Mouse (Mus musculus): ENCODE results near the gene Apbb2.

Gene Apbb2

DNA sequence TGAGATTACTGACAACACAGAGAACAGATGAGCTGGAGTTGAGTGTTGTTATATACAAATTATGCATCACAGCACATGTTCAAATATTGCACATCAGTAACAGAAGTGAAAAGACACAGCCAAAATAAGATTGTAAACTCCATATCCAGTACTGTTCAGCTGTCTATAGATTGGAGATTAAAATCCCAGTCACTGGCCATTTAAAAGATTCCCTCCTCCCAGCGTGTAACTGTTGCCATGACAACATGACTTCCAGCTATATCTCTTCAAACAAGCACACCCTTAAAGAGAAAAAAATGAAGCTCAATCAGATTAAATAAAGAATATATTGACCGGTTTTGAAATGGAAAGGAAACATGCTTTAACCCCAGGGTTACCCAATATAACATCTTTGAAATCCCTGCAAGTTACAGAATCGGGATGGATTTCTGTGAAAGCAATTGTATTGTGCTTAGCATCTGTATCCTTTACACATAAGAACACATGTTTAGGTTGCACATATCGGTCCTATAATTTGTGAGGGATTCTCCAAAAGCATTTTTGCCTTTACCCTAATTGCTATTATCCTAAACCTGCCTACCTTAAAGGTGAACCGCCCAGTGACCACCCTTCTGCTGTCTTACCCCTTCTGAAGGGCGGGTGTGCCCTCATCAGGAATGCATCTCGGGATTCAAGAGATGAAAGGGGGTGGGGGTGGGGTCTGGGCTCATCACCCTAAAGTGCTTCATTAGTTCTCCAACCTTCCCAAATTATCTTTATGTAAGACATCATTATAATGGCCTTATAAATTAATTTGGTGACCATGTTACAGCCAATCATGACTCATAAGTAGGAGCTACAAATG is 202.7 kb downstream of the Apbb2 start:
- DNase-seq (ENCODE audit: low spot score) = no peak

DNA sequence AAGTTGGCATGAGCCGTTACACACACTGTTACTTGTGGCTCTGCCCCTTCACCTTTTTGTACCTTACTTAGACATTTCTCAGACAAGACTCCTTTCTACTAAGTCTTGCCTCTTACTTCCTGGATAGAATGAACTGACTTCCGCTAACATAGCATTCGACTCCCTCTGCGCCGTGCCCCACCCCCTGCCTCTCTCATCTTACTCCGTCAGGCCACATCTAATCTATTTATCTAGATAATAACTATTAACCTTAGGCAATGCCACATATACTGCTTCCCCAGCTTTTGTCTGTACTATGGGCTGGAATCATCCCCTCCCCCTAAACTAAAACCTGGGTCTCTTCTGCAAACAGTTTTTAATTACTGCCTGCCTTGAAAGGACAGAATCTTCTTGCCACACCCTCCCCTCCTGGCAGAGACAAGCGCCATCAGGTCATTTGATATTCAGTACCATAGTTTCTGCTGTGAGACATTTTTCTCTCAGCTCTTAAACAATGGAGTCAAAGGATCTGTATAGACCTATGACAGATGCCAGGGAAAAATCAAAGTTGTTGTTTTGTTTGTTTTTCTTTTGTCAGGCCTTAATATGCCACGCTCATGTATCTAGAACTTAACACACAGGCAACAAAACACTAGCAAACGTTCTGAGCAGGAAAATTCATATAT is 203.4 kb downstream of the Apbb2 start:
- no peak for DNase-seq (ENCODE audit: low spot score)

DNA sequence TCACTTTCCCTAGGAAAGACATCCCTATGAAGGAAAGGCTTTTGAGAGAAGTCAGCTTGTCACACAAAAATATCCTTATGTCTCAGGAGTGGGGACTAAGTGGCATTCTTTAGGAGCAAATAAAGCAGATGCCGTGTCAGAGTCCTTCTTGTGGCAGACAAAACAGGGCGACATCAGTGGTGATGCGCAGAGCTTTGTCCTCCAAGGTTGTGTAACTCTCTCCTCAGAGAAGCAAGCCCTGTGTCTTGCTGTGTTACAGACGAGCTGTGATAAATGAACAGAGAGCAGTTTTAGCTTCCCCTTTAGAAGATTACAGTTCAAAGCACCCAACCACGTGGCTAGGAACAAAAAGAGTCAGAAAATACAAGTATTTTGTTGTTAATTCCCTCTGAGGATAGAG is 205.2 kb downstream of the Apbb2 start:
- no peak for DNase-seq (ENCODE audit: low spot score)

DNA sequence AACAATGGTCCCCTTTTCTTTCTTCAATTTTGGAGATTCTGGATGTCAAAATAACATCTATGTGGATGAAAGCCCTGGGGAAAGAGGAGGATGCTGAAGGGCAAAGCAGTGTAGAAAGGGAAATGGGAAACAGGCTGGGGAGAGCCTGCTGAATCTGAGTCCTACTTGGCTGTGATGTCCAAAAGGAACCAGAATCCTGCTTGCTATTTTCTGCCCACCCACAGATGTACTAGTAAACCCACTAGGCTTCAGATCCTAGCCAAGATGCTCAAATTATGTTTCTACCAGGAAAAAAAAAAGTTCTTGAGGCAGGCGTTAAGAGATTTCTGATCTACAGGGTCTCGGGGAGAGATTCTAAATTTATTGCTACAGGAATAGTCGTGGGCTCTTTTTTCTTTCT is 205.8 kb downstream of the Apbb2 start:
- no peak for DNase-seq (ENCODE audit: low spot score)

DNA sequence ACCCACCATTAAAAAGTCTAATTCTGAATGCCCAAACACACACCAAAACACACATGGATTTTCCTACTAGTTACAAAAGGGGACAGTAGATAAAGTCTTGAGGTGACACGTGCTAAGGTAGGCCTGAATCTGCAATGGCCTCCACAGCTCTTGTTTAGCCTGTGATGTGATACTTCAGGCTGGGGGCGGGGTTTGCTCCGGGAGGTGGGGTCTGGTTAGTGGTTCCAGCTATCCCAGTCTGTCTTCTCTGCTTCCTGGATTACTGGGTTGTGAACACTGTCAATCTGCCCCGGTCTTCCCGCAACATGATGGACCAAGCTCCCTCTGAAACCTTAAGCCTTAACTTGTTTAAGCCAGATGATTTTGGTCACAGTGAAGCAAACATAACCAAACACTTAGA is 210.0 kb downstream of the Apbb2 start:
- DNase-seq (ENCODE audit: low spot score) = no peak

DNA sequence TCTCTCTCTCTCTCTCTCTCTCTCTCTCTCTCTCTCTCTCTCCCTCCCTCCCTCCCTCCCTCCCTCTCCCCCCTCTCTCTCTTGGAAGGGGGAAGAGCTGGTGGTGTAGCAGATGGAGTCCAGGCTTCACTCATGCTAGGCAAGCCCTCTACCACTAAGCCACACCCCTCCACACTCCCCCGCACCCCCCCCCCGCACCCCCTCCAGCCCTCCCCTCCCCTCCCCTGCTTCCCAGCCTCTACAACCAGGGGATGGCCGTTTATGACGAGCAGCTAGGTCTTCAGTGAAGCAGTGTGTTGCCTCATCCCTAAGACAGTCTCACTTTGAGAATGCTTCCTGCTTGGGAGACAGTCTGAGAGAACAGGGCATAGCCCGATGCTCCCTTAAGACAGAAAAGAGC is 210.6 kb downstream of the Apbb2 start:
- DNase-seq (ENCODE audit: low spot score) = no peak

DNA sequence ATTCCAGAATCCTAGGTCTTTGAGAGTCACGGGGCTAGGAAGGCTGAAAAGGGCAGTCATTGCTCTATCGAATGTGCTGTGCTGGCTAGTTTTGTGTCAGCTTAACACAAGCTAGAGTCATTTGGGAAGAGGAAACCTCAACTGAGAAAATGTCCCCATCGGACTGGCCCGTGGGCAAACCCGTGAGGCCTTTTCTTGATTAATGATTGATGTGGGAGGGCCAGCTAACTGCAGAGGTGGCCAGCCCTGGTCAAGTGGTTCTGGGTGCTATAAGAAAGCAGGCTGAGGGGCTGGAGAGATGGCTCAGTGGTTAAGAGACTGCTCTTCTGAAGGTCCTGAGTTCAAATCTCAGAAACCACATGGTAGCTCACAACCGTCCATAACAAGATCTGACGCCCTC is 212.2 kb downstream of the Apbb2 start:
- no peak for DNase-seq (ENCODE audit: low spot score)

DNA sequence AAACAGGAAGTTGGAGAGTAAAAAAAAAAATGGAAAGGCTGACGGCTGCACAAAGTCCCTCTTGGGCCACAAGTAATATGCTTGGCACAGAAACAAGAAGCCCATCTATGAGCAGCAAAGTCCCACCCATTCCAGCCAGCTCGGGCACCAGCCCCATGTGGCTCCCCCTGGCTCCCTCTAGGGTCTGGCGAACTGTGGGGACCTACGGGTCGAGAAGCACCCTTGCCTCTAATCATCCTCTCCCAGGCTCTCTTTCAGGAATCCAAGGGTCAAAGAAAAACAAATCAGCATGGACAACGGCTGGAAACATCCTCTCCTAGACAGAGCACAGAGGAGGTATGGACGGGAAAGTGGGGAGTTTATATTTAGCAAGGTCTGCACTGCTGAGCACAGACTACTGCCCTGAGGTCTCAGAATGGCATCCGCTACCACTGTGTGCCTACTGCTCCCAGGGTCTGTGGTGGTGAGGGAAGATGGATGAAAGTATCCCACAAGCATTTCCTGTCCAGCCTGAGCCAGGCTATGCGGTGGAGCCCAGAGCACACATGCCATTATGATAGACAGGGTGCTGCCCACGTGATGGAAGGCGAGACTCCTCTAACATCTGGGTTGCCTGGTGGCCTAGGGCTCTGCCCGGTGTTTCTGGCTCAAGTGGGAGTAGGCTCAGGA is 212.7 kb downstream of the Apbb2 start:
- no peak for DNase-seq (ENCODE audit: low spot score)

DNA sequence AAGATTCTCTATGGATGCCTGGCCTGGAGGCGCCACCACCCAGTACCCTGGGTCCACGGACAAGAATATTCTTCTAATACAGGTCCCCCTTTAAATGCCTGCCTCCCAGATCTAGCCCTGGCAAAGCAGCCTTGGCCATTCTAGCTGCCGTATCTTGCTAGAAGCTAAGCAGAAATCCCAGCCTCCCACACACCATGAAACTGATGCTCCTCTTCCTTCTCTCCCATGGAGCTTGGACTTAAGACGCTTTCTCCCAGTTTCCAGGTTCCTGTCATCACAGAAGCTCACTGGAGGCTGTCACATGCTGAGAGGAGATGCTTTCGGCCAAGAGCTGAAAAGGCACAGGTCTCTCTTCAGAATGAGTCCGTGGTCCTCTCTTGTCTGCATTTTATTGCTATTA is 213.3 kb downstream of the Apbb2 start:
- DNase-seq (ENCODE audit: low spot score) = no peak

DNA sequence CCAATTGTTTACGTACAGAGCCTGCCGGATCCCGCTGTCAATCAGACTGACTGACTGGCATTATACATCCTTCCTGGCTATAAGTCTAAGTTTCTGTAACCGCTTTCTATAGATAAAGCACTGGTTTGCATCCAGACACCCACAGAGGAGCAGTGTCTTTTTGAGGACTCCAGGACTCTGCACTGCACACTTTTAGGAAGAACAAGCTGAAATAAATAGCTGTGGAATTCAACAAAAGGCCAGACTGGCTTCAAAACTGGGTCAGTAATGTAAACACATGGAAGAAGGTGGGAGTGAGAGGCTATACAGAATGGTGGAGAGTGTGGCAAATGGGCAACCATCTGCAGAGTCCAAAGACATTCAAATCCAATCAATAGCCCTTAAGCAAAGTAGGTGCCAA is 218.0 kb downstream of the Apbb2 start:
- no peak for DNase-seq (ENCODE audit: low spot score)

DNA sequence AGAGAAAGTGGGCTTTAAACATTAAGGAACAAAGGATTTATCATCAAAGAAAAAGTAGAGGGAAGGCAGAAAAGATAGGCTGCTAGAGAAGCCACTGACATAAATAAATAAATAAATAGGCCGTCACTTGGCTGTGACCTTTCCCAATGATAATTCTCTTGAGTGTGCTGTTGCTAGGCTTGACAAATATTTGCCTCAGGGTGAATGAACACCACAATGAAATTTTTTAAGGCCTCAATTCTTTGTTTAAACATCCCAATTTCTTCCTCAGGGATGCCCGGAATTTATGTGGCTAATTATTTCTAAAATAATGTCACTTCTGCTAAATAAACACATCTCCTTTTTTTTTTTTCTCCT is 219.3 kb downstream of the Apbb2 start:
- DNase-seq (ENCODE audit: low spot score) = no peak

DNA sequence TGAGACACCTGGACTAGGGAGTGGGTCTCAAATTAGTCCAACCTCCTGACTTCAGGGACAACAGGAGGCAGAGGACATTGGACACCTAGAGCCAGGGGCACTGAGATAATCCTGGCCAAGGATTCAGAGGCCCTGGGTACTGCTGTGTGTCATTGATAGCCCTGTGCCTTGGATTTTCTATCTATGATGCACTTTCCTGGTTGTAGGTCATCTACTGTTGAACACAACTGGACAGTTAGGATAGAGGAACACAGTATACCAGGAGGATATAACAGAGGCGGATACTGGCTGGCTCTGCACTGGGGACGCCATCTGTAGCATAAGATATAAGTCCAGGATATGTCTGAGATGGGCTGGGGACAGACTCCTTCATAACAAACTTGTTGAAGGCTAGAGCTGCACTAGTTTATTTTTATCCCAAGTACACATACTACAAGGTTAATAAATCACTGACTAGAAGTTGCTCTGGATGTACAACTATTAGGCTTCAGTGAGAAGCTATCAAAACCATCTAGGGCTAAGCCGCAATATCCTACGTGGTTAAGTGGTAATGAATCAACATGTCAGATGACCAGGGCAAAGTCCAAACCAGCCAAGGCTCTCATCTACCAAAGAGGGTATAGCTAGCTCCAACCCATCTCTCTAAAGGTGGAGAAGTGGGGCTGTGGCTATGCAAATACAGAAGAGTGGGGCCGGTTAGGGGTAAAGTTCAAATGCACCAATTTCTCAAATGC is 219.9 kb downstream of the Apbb2 start:
- no peak for DNase-seq (ENCODE audit: low spot score)

DNA sequence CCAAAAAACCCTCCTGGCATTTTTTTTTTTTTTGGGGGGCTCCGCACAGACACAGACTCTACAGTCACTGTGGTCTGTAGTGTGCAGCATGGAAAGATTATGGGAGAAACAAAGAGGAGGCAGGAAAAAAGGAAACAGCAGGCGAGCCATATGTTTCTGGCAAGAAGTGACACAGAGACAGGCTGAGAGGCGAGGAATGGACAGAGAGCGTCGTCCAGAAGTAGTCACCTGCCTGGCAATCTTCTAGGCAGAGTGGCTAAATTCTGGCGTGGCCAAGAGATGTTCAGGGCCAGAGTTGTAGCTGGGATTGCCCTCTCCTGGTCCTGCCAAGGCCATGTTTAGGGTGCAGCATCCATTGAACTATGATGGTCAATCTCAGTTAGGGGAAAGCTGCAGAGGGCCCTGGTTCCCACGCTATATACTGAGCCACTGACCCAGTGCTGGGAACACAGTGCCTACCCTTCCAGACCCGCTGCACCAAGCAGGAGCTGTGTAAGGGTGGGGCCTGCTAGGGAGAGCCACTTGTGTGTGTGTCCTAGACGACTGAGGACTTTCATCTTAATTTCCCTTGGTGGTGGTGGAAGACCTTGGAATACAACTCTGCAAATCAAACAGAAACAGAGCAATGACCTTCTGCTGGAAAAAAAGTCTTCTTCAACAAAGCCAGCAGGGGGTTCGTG is 224.7 kb downstream of the Apbb2 start:
- no peak for DNase-seq (ENCODE audit: low spot score)

DNA sequence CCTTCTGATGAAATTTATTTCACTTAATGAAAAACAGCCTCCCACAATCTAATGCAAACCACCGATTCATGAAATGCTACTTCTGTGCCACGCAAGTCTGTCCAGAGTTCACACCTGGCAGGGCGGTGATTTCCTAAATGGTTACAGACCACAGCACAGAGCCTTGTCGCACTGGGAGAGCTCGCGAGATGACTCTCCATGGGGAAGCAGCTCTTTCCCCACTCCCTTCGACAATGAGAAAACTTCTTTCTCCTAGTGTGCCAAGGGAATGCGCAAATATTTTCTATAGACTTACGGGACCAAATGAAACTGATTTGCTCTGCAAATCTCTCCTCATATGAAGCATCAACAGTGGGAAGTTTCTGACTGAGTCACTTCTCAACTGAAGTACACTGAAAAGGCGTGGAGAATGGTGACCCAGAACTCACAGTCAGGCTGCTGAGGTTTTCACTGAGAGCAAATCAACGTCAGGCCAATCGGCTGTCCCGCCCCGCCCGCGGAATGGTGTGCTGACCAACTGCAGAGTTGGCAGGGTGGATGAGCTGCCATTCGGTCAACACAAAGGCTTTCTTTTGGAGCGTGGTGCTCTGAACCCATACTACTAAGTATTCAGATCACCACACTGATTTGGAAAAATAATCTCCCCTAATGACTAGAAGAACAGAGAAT is 225.6 kb downstream of the Apbb2 start:
- no peak for DNase-seq (ENCODE audit: low spot score)

DNA sequence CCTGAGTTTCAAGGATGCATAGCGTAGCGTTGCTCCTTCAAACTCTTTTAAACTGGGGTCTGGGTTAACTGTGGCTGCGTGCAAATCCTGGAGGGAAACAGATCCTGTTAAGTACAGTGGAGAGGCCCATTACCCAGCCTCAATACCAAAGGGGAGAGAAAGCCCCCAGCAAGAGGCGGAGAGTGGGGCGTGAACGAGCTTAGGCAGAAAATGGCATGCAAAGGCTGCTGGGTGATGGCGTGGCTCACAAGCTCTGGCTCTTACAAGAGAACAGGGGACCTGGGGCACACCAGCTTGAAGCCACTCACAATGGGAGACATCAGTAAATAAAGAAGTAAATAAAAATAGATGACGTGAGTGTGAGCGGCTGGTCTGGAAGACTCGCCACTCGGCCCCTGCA is 226.8 kb downstream of the Apbb2 start:
- no peak for DNase-seq (ENCODE audit: low spot score)

DNA sequence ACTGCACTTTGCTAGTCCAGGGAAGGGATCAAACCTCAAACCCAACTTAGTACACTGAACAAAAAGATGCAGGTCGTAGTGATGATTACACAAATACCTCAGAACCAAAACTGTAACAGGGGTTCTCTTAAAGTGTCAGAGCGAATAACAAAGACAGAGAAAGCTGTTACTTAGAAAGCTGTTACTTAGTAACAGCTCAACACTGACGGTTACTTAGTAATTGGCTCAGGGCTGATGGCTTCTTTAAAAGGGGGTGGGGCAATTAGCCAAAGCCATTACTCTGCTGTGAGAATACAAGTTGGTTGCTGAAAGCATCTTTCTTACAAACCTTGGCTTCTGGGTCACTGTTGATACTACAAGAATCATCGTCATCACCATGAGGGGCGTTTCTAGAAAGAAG is 227.3 kb downstream of the Apbb2 start:
- DNase-seq (ENCODE audit: low spot score) = no peak

DNA sequence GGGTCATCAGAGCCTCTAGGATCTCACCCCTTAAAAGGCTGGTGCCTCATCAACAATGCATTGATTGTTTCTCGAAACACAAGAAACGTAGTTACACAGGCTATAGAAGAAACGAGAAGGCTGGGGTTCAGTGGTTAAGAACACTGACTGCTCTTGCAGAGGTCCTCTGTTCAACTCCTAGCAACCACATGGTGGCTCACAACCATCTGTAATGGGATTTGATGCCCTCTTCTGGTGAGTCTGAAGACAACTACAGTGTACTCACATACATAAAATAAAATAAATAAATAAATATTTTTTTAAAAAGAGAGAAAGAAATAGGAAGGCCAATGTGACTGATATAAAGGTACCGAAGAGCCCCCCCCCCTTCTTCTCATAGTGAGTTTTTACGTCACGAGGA is 228.0 kb downstream of the Apbb2 start:
- no peak for DNase-seq (ENCODE audit: low spot score)

DNA sequence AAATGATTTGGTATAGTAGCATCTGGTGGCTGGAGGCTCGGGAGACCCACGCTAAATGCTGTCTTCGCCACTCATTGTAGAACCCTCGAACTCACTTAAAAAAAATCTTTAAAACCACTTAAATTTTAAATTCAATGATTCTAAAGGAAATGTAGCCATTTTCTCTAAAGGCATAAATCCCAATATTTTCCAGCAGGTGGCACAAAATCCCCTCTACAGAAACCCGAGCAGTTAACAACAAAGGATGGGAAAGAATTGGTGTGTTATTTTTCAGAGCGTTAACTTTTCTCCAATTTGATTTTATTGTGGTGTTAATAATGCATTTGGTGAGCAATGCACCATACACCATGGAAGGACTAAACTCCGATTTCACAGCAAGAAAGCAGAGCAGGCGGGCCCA is 231.1 kb downstream of the Apbb2 start:
- no peak for DNase-seq (ENCODE audit: low spot score)

DNA sequence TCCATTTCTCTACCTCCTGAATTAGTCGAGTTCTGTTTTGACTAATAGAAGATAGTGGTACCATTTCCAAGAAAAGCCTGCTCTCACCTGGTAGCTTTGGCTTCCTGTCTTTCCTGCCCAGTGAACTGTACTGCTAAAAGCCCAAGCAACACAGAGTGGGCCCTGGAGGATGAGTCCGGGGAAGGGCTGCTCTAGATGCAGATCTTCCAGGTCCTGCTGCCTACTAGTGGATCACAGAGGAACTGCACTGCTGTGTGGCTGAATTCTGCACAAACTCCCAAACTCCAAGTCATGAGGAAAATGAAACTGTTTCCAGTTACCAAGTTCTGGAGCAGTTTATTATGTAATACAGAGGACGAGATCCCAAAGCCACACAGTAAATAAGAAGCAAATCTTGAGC is 232.9 kb downstream of the Apbb2 start:
- peak; percentile 40 for DNase-seq (ENCODE audit: low spot score)

DNA sequence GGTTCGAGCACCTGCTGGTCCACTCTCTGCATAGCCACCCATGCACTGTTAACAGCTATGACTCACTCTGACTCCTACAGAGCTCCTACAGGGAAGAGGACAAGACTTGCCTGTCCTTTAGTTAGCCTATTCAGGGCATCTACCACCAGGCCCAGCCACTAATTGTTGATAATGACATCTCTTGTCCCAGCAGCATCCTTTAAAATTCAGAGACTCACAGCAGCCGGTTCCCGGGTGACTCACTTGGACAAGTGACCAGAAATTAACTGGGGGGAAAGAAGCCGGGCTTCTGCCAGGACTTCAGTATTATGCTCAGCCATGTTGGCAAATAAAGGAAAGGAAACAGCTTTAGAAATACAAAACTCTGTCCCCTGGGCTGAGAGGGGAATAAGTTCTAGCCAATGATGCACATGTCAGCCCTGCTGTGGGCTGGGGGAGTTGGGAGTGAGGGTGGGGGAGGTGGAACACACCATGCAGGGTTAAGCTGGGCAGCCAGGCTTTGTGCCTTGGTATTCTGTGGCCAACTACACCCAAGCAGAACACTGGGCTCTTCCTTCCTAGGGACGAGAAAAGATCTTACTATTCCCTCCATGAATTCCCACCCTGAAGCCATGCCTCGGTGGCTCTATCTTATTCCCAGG is 233.7 kb downstream of the Apbb2 start:
- DNase-seq (ENCODE audit: low spot score) = no peak

DNA sequence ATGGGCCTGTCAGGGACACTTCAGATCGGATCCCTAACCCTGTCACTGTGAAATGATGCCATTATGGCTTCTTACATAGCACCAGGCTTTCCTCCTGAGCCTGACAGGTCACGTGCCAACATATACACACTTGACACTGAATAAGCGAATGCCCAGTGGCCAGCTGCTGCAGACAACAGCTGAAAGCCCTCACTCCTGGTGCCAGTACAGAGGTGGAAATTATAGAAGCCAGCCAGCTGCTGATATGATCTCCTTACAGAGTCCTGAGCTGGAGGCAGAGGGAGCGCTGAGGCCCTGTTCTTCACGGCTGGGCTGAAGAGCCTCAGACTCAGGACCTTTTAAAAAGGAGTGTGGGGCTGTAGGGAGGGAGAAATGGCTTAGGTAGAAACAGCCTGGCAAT is 234.5 kb downstream of the Apbb2 start:
- no peak for DNase-seq (ENCODE audit: low spot score)
